Mouse (Mus musculus): Measurements from ENCODE around the gene Ift122. TPM values are rescaled to one million over a fixed set of nuclear protein-coding genes. Genes with fewer than 3 reads are reported as not detected.
A peak's percentile ranks its signal among the peaks of the same experiment; 100 is the strongest.

Ift122 gene
- total RNA-seq, 2 experiments from 2014 or later: 5.3 to 7.6 TPM

- DNase-seq: no peak
Observed at GRCm38 (mm10) chr6:115927292-115928242, 74.3 kb downstream of the Ift122 start.

GRCm38 (mm10) chr6:115930018-115930417 is 76.7 kb downstream of the Ift122 start:
- DNase-seq: no peak

- no peak for DNase-seq
Observed at GRCm38 (mm10) chr6:115931639-115932038, 78.4 kb downstream of the Ift122 start, which contains the start of gene Rho. Gene Rho (plus strand): TSS chr6:115931748.

- no peak for DNase-seq
Observed at GRCm38 (mm10) chr6:115932391-115932790, 79.1 kb downstream of the Ift122 start.

- DNase-seq: no peak
Observed at GRCm38 (mm10) chr6:115935544-115935943, 82.3 kb downstream of the Ift122 start.

GRCm38 (mm10) chr6:115938011-115938410 is 84.7 kb downstream of the Ift122 start:
- DNase-seq: no peak

- DNase-seq: no peak
Observed at GRCm38 (mm10) chr6:115938798-115939197, 85.5 kb downstream of the Ift122 start.

GRCm38 (mm10) chr6:115940603-115941002 is 87.3 kb downstream of the Ift122 start:
- no peak for DNase-seq

- DNase-seq: no peak
Observed at GRCm38 (mm10) chr6:115941128-115941527, 87.9 kb downstream of the Ift122 start.

GRCm38 (mm10) chr6:115943498-115944427 is 90.5 kb downstream of the Ift122 start:
- no peak for DNase-seq

- no peak for DNase-seq
Observed at GRCm38 (mm10) chr6:115944638-115945037, 91.4 kb downstream of the Ift122 start, which contains the start of gene H1foo. Gene H1foo (plus strand): TSS chr6:115944938.

GRCm38 (mm10) chr6:115945633-115946032 is 92.4 kb downstream of the Ift122 start:
- no peak for DNase-seq

- no peak for DNase-seq
Observed at GRCm38 (mm10) chr6:115946389-115946788, 93.1 kb downstream of the Ift122 start.

- DNase-seq: no peak
Observed at GRCm38 (mm10) chr6:115954506-115955074, 101.3 kb downstream of the Ift122 start.

GRCm38 (mm10) chr6:115955169-115955568 is 101.9 kb downstream of the Ift122 start:
- no peak for DNase-seq

- no peak for DNase-seq
Observed at GRCm38 (mm10) chr6:115955664-115956063, 102.4 kb downstream of the Ift122 start.

GRCm38 (mm10) chr6:115956418-115956921 is 103.2 kb downstream of the Ift122 start:
- no peak for DNase-seq

- DNase-seq: peak; percentile 68
Observed at GRCm38 (mm10) chr6:115956922-115957601, 103.8 kb downstream of the Ift122 start.

- DNase-seq: no peak
Observed at GRCm38 (mm10) chr6:115957681-115958080, 104.4 kb downstream of the Ift122 start.

GRCm38 (mm10) chr6:115958445-115958844 is 105.2 kb downstream of the Ift122 start:
- no peak for DNase-seq

GRCm38 (mm10) chr6:115959151-115959691 is 106.0 kb downstream of the Ift122 start:
- DNase-seq: peak; percentile 89
